Mouse (Mus musculus): ENCODE results near the gene Prmt7.

The Prmt7 gene

DNA sequence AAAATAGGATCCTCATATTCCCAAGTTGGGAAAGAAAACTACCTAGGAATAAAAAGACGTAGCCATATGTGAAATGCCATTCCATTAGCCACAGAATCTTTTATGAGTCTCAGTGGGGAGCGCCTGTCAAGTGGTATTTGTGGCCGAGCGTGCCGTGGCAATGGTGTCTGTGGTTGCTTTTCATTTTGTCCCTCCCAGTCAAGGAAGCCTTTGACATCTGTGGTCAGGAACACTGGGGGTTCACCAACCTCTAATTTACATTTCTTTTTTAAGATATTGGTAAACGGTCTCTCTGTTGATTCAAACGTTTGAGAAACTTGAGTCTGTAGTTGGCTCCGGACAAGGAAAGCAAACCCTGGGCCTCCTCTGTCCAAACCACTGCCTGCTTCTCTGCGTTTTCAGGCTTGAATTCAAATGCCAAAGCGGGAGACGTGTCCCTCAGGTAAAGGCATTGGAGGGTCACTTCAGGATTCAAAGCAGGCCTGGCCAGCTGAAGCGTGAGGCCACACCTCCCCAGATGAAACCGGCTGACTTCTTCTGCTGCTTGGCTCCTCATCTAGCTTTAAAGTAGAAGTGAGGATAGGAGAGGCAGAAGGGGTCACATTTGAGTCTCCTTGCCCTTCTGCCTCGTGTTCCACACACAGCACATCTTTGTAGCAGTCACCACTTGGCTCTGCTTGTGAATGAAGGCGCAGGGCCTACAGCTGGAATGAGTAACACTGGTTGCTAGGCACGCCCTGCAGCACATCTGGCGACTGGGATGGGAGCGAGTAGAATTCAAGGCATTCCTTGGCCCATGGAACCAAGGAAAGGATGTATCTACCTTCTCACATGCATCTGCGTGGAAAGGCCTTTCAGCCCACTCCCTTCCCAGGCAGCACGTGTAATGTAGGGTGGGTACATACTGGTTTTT is 82.0 kb downstream of the Prmt7 start:
- no peak for DNase-seq

DNA sequence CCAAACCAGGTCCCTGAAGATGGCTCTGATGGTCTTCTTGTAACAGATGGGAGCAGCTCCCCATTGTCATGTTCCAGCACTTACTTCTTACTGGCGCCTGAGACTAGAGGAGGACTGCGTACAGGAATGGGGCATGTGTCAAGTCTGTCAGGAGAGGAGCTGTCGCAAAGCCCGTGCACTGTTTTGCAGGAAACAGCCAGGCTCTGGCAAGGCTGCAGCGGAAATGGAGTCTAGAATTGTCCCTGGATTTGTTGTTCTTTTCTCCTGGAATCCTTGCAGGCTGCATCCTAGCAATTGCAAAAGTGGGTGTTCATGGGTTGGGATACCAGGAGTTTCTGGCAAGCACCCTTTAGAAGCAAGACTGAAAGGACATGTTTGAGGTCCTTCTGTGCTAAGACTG is 87.5 kb downstream of the Prmt7 start:
- no peak for DNase-seq

DNA sequence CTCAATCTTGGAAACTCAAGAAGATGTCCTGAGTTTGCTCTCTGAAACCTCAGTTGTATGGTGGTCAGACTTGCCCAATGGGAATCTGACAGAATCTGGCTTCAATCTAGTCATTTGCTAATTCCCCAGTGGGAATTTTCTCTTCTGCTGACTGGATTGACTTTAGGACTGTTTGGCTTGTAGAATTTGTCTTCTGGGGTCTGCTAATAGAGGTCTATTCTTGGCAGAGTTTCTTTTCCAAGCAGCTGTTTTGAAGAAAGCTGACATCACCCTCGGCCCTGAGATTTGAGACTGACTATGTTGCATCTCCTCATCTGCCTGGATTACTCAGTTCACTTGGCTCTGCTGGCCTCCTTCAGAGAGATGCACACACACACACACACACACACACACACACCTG is 88.1 kb downstream of the Prmt7 start:
- DNase-seq = no peak

DNA sequence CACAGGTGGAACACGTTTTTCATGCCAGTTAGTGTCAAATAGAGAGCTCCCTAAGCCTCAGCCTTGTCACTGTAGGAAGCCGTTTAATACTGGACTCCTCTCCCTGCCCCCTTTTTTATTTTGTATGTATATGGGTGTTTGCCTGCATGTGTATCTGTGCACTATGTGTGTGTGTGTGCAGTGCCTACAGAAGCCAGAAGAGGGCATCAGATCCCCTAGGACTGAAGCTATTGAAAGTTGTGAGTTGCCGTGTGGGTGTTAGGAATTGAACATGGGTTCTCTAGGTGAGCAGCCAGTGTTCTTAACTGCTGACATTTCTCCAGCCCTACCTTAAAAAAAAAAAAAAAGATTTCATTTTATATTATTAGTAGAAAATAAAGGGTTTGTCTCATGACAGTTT is 89.0 kb downstream of the Prmt7 start:
- no peak for DNase-seq

DNA sequence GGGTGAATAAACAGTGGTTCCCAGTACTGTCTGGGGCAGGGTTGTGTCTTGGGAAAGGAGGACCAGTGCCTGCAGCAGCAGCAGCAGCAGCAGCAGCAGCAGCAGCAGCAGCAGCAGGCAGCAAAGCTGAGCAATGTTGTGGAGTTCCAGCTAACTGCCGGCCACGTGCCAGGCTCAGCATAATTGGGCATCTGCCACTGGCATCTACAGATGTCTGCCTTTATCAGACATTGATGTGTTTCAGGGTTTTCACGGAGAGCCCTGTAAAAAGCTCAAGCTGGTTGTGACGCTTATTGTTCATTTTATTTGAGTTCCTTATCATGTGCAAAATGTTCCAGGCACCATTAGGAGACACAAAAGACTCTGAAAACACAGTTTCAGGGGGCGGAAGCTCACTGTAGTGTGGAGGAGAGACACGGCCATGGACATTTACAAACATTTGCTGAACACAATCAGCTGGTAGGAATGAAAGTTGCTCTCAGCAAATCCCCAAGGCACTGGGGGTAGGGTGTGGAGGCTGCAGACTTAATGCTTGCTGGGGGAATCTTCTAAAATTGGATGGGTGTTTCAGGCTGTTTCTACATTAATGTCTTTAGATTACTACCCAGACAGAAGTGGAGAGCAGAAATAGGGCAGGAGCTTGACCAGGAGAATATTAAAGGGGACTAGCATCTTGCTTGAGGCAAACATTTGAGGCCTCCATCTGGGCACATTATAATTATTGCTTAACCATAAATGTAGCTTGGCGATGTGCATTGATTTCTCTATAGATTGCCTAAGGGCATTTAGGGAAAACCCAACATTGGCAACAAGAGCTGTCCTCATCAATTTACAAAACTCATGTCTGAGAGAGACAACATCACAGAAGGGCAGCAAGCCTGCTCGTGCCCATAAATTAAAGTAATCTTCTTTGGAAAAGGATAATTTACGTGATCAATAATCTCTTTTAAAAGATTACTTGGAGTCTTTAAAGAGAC is 90.3 kb downstream of the Prmt7 start:
- no peak for DNase-seq

All from thymus, postnatal 25 days (tissue).